Mouse (Mus musculus) brain, embryonic 14.5 days (tissue): ENCODE data around the gene Hoxc10. TPM values are rescaled to one million over a fixed set of nuclear protein-coding genes. Genes with fewer than 3 reads are reported as not detected.

ENCODE experiments used
- DNase-seq: peaks from one replicate; pipeline ENCODE4 v3.0.0-alpha.2; 2011; ENCODE audit warnings: low read depth
- CTCF ChIP-seq: fragments of 200-500 bp; IDR thresholded peaks from 2 replicates; pipeline ENCODE4 v1.5.1; 2012; ENCODE audit warnings: inconsistent platforms, mild to moderate bottlenecking, moderate library complexity, borderline replicate concordance; ENCODE audit not compliant: insufficient read depth, insufficient read length; ENCODE audit errors: extremely low read depth
- POLR2A ChIP-seq: fragments of 200-500 bp; IDR thresholded peaks from 2 replicates; pipeline ENCODE4 v1.6.1; 2012; ENCODE audit warnings: mild to moderate bottlenecking, inconsistent platforms, borderline replicate concordance; ENCODE audit not compliant: poor library complexity, insufficient read depth, insufficient read length, severe bottlenecking; ENCODE audit errors: extremely low read depth
- polyA plus RNA-seq: library from polyadenylated mRNA; depleted of rRNA; stranded (reverse); fragments of >200 nt; gene quantifications from 2 replicates; pipeline ENCODE4 v1.2.3, GENCODE M21; 2012; rRNA removed

Gene Hoxc10
- polyA plus RNA-seq, 1 experiment: not detected

DNA sequence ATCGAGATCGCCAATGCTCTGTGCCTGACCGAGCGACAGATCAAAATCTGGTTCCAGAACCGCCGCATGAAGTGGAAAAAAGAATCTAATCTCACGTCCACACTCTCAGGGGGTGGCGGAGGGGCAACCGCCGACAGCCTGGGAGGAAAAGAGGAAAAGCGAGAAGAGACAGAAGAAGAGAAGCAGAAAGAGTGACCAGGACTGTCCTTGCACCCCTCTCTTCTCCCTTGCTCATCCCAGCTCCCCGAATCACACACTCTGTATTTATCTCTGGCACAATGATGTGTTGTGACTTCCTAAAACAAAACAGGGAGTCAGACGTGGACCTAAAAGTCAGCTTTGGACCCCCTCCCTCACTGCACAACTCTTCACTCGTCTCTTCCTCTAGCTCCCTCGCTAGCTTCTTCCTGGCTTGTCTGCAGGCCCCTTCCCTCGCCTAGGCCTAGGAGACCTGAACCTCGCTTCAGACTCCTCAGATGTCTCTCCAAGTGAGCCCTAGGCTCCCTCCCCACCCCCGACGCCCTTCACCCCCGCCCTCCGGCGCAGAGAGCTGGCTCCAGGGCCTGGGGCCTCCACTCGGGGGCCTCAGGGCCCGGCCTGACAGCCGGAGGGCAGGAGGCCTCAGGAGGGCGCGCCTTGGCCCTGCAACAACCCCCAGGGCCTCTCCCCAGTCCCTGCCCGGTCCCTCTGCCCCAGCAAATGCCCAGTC, 44.4 kb downstream of the Hoxc10 start:
- DNase-seq: no peak
- TF ChIP-seq CTCF (no peak), POLR2A (no peak)

DNA sequence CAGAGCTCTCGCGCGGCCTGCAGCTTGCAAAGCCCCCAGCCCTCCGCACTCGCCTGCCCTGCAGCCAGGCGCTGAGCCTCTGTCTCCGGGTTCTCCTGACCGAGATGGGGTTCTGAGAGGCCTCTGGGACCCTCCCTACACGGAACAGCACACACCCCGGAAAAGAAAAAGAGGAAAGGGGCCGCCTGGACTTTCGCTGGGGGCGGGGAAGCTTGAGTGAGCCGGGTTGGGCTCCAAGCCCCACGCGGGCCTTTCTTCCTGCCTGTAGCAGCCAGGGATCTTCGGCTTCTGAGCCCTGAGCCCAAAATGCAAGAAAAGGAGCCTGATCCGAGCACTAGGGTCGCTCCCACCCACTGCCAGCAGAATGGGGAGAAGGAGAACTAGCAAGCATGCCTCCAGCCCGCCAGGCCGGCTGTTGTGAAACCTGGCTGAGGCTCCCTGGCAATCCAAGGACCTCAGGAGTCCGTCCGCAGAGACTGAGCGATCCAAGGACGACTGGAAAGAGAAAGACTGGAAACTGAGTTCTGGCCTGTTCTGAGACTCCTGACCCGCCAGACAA, 45.4 kb downstream of the Hoxc10 start:
- TF ChIP-seq CTCF: no peak
- no peak for TF ChIP-seq POLR2A

DNA sequence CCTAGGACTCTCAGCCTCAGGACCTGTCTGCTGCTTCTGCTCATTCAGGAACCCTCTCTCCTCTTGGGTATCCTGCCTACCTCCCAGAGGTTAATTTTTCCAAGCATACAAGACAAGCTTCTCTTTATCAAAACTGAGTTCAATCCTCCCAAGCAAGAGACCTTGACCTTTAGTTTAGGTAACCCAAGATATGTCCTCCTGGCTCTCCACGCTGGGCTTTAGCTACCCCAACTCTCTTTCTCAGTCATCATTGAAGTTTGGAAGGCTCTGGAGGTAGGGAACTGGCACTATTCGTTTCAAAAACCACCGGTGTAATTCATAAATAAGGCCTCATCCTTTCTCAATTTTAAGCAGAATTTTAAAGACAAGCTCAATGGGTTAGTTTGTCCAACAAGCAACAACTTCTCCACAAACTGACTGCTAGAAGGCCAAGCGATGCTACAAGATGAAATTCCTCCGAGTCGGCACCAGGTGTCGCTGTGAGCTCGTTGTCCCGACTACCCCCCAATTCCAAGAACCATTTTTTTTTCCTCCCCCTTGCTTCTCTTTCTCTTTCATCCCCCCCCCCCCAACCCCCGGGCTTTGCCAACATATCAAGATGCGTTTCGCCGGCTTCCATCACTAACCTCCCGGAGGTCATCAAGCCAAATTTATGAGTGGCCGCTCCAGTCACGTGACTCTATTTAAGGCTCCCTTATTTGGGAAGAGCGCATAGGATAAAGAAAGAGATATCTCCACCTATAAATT, 46.8 kb downstream of the Hoxc10 start:
- peak; percentile 88 for TF ChIP-seq CTCF
- no peak for TF ChIP-seq POLR2A
- DNase-seq: peak; percentile 80

More for the DNA sequence above, 45.4 kb downstream of the Hoxc10 start:
- DNase-seq: no peak

DNA sequence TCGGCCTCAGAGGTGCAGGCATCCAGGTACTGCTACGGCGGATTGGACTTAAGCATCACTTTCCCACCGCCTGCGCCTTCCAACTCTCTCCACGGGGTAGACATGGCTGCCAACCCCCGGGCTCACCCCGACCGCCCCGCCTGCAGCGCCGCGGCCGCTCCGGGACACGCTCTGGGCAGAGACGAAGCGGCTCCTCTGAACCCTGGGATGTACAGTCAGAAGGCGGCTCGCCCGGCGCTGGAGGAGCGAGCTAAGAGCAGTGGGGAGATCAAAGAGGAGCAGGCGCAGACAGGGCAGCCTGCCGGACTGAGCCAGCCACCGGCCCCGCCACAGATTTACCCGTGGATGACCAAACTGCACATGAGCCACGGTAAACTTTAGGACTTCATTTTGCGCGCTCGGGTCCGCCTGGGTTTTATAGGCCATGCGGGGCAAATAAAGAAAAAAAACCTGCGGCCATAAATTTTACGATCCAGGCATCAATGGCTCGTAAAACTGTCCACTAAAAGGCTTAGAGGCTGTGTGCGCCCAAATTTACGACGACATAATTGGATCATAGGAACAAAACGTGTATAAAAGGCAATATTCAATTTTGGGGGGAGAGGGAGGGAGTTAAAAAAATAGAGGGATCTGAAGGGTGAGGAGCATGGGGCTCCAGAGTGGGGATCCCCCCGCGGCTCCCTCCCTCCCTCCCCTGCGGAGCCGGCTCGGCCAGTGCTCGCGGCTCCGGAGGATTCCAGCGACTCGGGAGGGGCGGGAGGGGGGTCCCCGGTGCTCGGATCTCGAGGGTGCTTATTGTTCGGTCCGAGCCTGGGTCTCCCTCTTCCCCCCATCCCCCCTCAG, 47.8 kb downstream of the Hoxc10 start:
- DNase-seq: no peak
- TF ChIP-seq POLR2A: no peak
- no peak for TF ChIP-seq CTCF

DNA sequence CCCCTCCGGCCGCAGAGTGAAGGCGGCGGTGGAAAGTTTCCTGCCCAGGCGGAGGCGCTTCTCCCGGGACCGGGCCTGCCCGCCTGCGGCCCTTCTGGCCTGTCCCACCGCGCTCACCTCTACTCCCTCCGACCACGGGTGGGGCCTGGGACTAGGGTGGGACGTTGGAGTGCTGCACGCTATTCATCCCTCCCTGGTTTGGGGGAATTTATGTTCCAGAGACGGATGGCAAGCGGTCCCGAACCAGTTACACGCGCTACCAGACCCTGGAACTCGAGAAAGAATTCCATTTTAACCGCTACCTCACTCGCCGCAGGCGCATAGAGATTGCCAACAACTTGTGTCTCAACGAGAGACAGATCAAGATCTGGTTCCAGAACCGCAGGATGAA, 48.4 kb downstream of the Hoxc10 start:
- TF ChIP-seq POLR2A (no peak), CTCF (no peak)
- DNase-seq: no peak

DNA sequence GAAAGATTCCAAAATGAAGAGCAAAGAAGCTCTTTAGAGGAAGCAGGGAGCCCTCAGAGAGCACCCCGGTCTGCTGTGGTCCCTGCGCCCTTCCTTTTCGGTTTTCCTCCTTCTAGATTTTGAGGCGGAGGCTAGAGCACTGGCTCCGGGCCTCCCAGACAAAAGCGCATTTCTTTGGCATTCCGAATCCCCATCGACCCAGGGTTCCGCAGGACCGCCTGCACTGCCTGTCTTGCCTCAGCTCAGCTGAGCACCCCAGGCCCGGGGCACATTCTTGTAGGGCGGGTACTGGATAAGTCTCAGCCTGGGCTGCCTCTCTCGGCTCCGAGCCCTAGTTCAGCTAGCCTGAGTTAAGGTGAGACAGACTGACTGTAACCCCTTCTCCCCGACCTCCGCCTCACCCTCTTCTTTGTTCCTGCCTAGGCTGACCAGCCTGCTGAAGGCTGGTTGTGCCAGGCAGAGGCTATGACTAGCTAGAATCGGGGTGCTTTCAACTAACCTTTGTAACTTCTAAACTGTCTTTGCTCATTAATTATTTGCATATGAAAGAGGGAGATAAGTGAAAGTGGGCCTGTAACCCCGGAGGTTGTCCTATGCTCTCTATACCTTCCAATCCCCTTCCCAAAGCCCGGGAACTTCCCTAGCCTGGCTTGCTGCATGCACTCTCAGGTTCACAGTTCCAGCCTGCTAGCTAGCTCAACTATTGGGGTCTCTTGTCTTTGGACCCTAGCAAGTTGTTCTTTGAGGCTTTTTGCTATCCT, 49.0 kb downstream of the Hoxc10 start:
- DNase-seq: no peak
- TF ChIP-seq CTCF (no peak), POLR2A (no peak)

DNA sequence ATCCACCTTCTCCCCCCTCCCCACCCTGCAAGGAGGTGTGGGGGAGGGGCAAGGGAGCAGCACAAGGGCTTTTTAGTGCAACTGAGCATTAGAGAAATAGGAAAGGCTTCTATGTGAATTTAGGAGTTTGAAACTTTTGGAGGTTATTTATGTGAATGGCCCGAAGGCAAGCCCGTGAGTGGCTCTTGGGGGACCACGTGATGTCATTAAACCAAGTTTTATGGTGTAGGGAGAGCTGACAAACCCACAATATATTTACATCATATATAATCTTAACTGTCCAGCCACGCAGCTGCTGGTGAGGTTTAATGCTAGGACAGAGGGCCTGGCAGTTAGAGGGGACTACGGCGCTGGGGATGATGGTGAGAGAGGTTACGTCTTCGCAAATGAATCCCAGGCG, 52.0 kb downstream of the Hoxc10 start, which contains the start of gene Hoxc4:
Gene Hoxc4 (plus strand): TSS at position 299 of the 400 bp plus-strand sequence.
- no peak for TF ChIP-seq CTCF
- TF ChIP-seq POLR2A: no peak

DNA sequence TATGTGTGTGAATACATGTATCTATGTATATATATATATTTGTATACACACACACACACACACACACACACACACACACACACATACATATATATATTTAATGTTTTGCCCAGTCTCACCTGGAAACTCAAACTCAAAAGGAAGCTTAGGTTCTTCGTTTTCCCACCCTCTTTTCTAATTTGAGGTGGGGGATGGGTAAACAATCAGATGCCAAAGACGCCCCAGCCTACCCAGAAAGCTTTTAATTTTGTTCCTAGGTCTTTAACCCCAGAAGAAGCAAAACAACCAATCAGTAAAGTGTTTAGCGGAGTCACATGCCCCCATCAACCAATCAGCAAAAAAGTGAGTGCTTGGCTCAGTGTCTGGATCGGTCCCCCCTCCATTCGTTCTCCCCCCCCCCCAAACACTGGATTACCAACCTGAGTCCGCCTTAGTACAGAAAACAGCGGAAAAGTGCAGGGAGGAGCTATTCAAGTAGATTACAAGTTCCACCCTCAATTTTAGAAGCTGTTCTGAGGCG, 54.4 kb downstream of the Hoxc10 start:
- DNase-seq: no peak
- no peak for TF ChIP-seq POLR2A
- TF ChIP-seq CTCF: no peak

More for the DNA sequence above, 52.0 kb downstream of the Hoxc10 start, which contains the start of gene Hoxc4:
- no peak for DNase-seq

Other genes with a start within 250 kb of the Hoxc10 start
- gene Calcoco1, start 244.6 kb upstream of the Hoxc10 start, polyA plus RNA-seq: 46.2 and 48.4 TPM in 2 replicates
- 0.06 and 0.15 TPM in 2 replicates for gene Hoxc13, start 45.7 kb upstream of the Hoxc10 start, polyA plus RNA-seq
- not detected in 2 replicates for gene Hoxc12, start 30.0 kb upstream of the Hoxc10 start, polyA plus RNA-seq
- gene Hoxc11, start 12.4 kb upstream of the Hoxc10 start, polyA plus RNA-seq: not detected in 2 replicates
- 1.0 and 7.0 TPM in 2 replicates for gene Hoxc5, start 647 bp downstream of the Hoxc10 start, polyA plus RNA-seq
- not detected in 2 replicates for gene Hoxc9, start 9.6 kb downstream of the Hoxc10 start, polyA plus RNA-seq
- not detected in 2 replicates for gene Hoxc8, start 23.8 kb downstream of the Hoxc10 start, polyA plus RNA-seq
- gene Hoxc6, start 31.5 kb downstream of the Hoxc10 start, polyA plus RNA-seq: 0.11 and 0.63 TPM in 2 replicates
- 1.2 and 13.6 TPM in 2 replicates for gene Hoxc4, start 52.1 kb downstream of the Hoxc10 start, polyA plus RNA-seq
- 30.5 and 31.6 TPM in 2 replicates for gene Smug1, start 200.3 kb downstream of the Hoxc10 start, polyA plus RNA-seq